Mouse (Mus musculus) MEL (cell line): ENCODE results near the gene Gcm2. TPM values are rescaled to one million over a fixed set of nuclear protein-coding genes. Genes with fewer than 3 reads are reported as not detected.

Experiments
- DNase-seq: peaks from one replicate; pipeline ENCODE4 v3.0.0; 2011; ENCODE audit warnings: low read depth, low spot score
- H3K27ac ChIP-seq: 2 replicates; pipeline ENCODE4 v1.5.1; 2012; ENCODE audit warnings: low read depth, mild to moderate bottlenecking, control low read depth, low read length, moderate library complexity; ENCODE audit not compliant: control insufficient read depth
- H3K27me3 ChIP-seq, 2 experiments: fragments of 150-350 bp in 1 of 2; sonication (generic) in 1 of 2; 2 replicates each; pipeline ENCODE4 v1.6.1; 2012; ENCODE audit warnings: low read length in 2 of 2, mild to moderate bottlenecking in 2 of 2, improper control_type of control experiment in 1 of 2, moderate library complexity in 1 of 2; ENCODE audit not compliant: insufficient read depth in 2 of 2, control insufficient read depth in 1 of 2
- H3K36me3 ChIP-seq, 2 experiments: 2 replicates each; pipeline ENCODE4 v1.6.1; 2012 to 2014; ENCODE audit warnings: low read length in 2 of 2, improper control_type of control experiment in 1 of 2, inconsistent platforms in 1 of 2, mild to moderate bottlenecking in 1 of 2; ENCODE audit not compliant: insufficient read depth in 2 of 2, control insufficient read depth in 1 of 2
- H3K4me1 ChIP-seq, 2 experiments: fragments of 150-350 bp in 1 of 2; sonication (generic) in 1 of 2; 2 replicates each; pipeline ENCODE4 v1.6.1; 2012; ENCODE audit warnings: low read length in 2 of 2, improper control_type of control experiment in 1 of 2, mild to moderate bottlenecking in 1 of 2; ENCODE audit not compliant: insufficient read depth in 2 of 2, control insufficient read depth in 1 of 2
- H3K4me3 ChIP-seq, 2 experiments: fragments of 150-350 bp in 1 of 2; sonication (generic) in 1 of 2; 2 replicates each; pipeline ENCODE4 v1.5.1; 2012; ENCODE audit warnings: low read depth in 2 of 2, low read length in 2 of 2, mild to moderate bottlenecking in 2 of 2, moderate library complexity in 2 of 2, control low read depth in 1 of 2, improper control_type of control experiment in 1 of 2; ENCODE audit not compliant: control insufficient read depth in 1 of 2, insufficient read depth in 1 of 2
- H3K79me2 ChIP-seq: 2 replicates; pipeline ENCODE4 v1.6.1; 2012; ENCODE audit warnings: mild to moderate bottlenecking, low read length, moderate library complexity; ENCODE audit not compliant: control insufficient read depth, poor library complexity, insufficient read depth
- H3K9ac ChIP-seq: 2 replicates; pipeline ENCODE4 v1.6.1; 2012; ENCODE audit warnings: low read depth, mild to moderate bottlenecking, control low read depth, low read length, moderate library complexity; ENCODE audit not compliant: control insufficient read depth, poor library complexity, severe bottlenecking
- H3K9me3 ChIP-seq: fragments of 150-350 bp; sonication (generic); replicated peaks from 2 replicates; pipeline ENCODE4 v1.6.1; 2012; ENCODE audit warnings: mild to moderate bottlenecking, low read length, improper control_type of control experiment, moderate library complexity; ENCODE audit not compliant: insufficient read depth
- BHLHE40 ChIP-seq: IDR thresholded peaks from 2 replicates; pipeline ENCODE4 v1.6.1; 2012; ENCODE audit warnings: low read depth, mild to moderate bottlenecking, inconsistent platforms, low read length, improper control_type of control experiment, borderline replicate concordance
- CHD1 ChIP-seq: IDR thresholded peaks from 2 replicates; pipeline ENCODE4 v1.6.1; 2012; ENCODE audit warnings: low read depth, mild to moderate bottlenecking, inconsistent platforms, low read length, improper control_type of control experiment
- CHD2 ChIP-seq: IDR thresholded peaks from 2 replicates; pipeline ENCODE4 v1.6.1; 2011; ENCODE audit warnings: low read length, improper control_type of control experiment
- CTCF ChIP-seq, 3 experiments: IDR thresholded peaks in 2 of 3; conservative IDR thresholded peaks in 1 of 3; 2 replicates each; pipeline ENCODE4 v1.5.1; 2011 to 2012; ENCODE audit warnings: low read length in 3 of 3, low read depth in 2 of 3, mild to moderate bottlenecking in 2 of 3, improper control_type of control experiment in 1 of 3, inconsistent platforms in 1 of 3, mixed read lengths in 1 of 3, moderate library complexity in 1 of 3; ENCODE audit not compliant: control insufficient read depth in 1 of 3, insufficient read depth in 1 of 3, poor library complexity in 1 of 3, severe bottlenecking in 1 of 3
- E2F4 ChIP-seq: IDR thresholded peaks from 2 replicates; pipeline ENCODE4 v1.6.1; 2011; ENCODE audit warnings: low read depth, low read length, improper control_type of control experiment, borderline replicate concordance
- ELF1 ChIP-seq: IDR thresholded peaks from 2 replicates; pipeline ENCODE4 v1.6.1; 2014; ENCODE audit warnings: low read depth, mild to moderate bottlenecking, inconsistent platforms, low read length, improper control_type of control experiment, moderate library complexity
- ETS1 ChIP-seq: IDR thresholded peaks from 2 replicates; pipeline ENCODE4 v1.6.1; 2012; ENCODE audit warnings: low read depth, mild to moderate bottlenecking, inconsistent platforms, low read length, improper control_type of control experiment, moderate library complexity
- GABPA ChIP-seq: IDR thresholded peaks from 2 replicates; pipeline ENCODE4 v1.6.1; 2012; ENCODE audit warnings: low read depth, mild to moderate bottlenecking, inconsistent platforms, low read length, improper control_type of control experiment, moderate library complexity
- HCFC1 ChIP-seq: IDR thresholded peaks from 2 replicates; pipeline ENCODE4 v1.6.1; 2012; ENCODE audit warnings: low read depth, mild to moderate bottlenecking, inconsistent platforms, low read length, improper control_type of control experiment, moderate library complexity
- KAT2A ChIP-seq: conservative IDR thresholded peaks from 2 replicates; pipeline ENCODE4 v1.6.1; 2012; ENCODE audit warnings: low read depth, low read length, improper control_type of control experiment, inconsistent platforms
- MAFK ChIP-seq: IDR thresholded peaks from 2 replicates; pipeline ENCODE4 v1.6.1; 2011; ENCODE audit warnings: low read depth, mild to moderate bottlenecking, low read length, improper control_type of control experiment, borderline replicate concordance
- MAX ChIP-seq: IDR thresholded peaks from 2 replicates; pipeline ENCODE4 v1.6.1; 2011; ENCODE audit warnings: low read length, improper control_type of control experiment
- MAZ ChIP-seq: IDR thresholded peaks from 2 replicates; pipeline ENCODE4 v1.6.1; 2012; ENCODE audit warnings: low read depth, mild to moderate bottlenecking, inconsistent platforms, low read length, improper control_type of control experiment
- MEF2A ChIP-seq: IDR thresholded peaks from 2 replicates; pipeline ENCODE4 v1.6.1; 2014; ENCODE audit warnings: low read depth, mild to moderate bottlenecking, inconsistent platforms, low read length, improper control_type of control experiment; ENCODE audit not compliant: poor library complexity, insufficient replicate concordance, severe bottlenecking; ENCODE audit errors: extremely low read depth
- POLR2A ChIP-seq, 2 experiments: IDR thresholded peaks; 2 replicates each; pipeline ENCODE4 v1.6.1; 2011 to 2012; ENCODE audit warnings: low read length in 2 of 2, mild to moderate bottlenecking in 2 of 2, control low read depth in 1 of 2, improper control_type of control experiment in 1 of 2, low read depth in 1 of 2, moderate library complexity in 1 of 2; ENCODE audit not compliant: control insufficient read depth in 1 of 2, insufficient read depth in 1 of 2, poor library complexity in 1 of 2
- POLR2AphosphoS2 ChIP-seq: IDR thresholded peaks from 2 replicates; pipeline ENCODE4 v1.6.1; 2011; ENCODE audit warnings: low read length, improper control_type of control experiment
- POLR2AphosphoS5 ChIP-seq: IDR thresholded peaks from 2 replicates; pipeline ENCODE4 v1.6.1; 2012; ENCODE audit warnings: low read depth, borderline replicate concordance, mild to moderate bottlenecking, inconsistent platforms, low read length, moderate library complexity, mixed read lengths
- RAD21 ChIP-seq: IDR thresholded peaks from 2 replicates; pipeline ENCODE4 v1.6.1; 2011; ENCODE audit warnings: mild to moderate bottlenecking, low read depth, low read length, improper control_type of control experiment
- SMC3 ChIP-seq: IDR thresholded peaks from 2 replicates; pipeline ENCODE4 v1.6.1; 2011; ENCODE audit warnings: low read depth, low read length, improper control_type of control experiment
- TAL1 ChIP-seq: IDR thresholded peaks from 2 replicates; pipeline ENCODE4 v1.6.1; 2012; ENCODE audit warnings: mild to moderate bottlenecking, inconsistent platforms, low read length, moderate library complexity, mixed read lengths
- TBP ChIP-seq: IDR thresholded peaks from 2 replicates; pipeline ENCODE4 v1.8.0; 2011; ENCODE audit warnings: low read depth, low read length, improper control_type of control experiment
- UBTF ChIP-seq: IDR thresholded peaks from 2 replicates; pipeline ENCODE4 v1.6.1; 2012; ENCODE audit warnings: low read depth, mild to moderate bottlenecking, inconsistent platforms, low read length, improper control_type of control experiment, moderate library complexity, borderline replicate concordance; ENCODE audit not compliant: insufficient read depth
- USF1 ChIP-seq: IDR thresholded peaks from 2 replicates; pipeline ENCODE4 v1.6.1; 2014; ENCODE audit warnings: low read depth, mild to moderate bottlenecking, inconsistent platforms, low read length, improper control_type of control experiment, moderate library complexity
- ZC3H11A ChIP-seq: IDR thresholded peaks from 2 replicates; pipeline ENCODE4 v1.6.1; 2012; ENCODE audit warnings: low read depth, mild to moderate bottlenecking, inconsistent platforms, low read length, improper control_type of control experiment
- ZKSCAN1 ChIP-seq: IDR thresholded peaks from 2 replicates; pipeline ENCODE4 v1.6.1; 2012; ENCODE audit warnings: low read depth, mild to moderate bottlenecking, inconsistent platforms, low read length, improper control_type of control experiment, moderate library complexity
- ZMIZ1 ChIP-seq: IDR thresholded peaks from 2 replicates; pipeline ENCODE4 v1.6.1; 2012; ENCODE audit warnings: low read depth, mild to moderate bottlenecking, inconsistent platforms, low read length, improper control_type of control experiment, moderate library complexity
- ZNF384 ChIP-seq: IDR thresholded peaks from 2 replicates; pipeline ENCODE4 v1.6.1; 2012; ENCODE audit warnings: low read depth, mild to moderate bottlenecking, inconsistent platforms, low read length, improper control_type of control experiment
- polyA plus RNA-seq, 2 experiments: library from polyadenylated mRNA; stranded (reverse) in 1 of 2; unstranded in 1 of 2; fragments of >175 nt in 1 of 2; fragments of >200 nt in 1 of 2; gene quantifications; 2 replicates each; pipeline versions ENCODE4 v1.2.1 to v1.2.4; 2012; ENCODE audit warnings: low replicate concordance in 2 of 2, low read depth in 1 of 2; ENCODE audit not compliant: insufficient read length in 2 of 2, insufficient read depth in 1 of 2, missing spikeins in 1 of 2
- total RNA-seq: library from RNA; depleted of rRNA; stranded (reverse); fragments of 300-350 nt; gene quantifications from 2 replicates; pipeline ENCODE4 v1.2.3, GENCODE M21; 2012; rRNA removed

The Gcm2 gene
- total RNA-seq, result not detected in 2 replicates
- not detected for polyA plus RNA-seq

GRCm38 (mm10) chr13:41110935-41111334 is at the start of gene Gcm2:
Gcm2 (minus strand) TSS chr13:41111035.
- DNase-seq, result no peak
- Histone ChIP-seq H3K9me3 (no peaks in the 10 kb centered on the region), H3K79me2 (no peaks in the 10 kb centered on the region), H3K36me3 (no peaks in the 10 kb centered on the region), H3K9ac (no peak within 1 kb of the TSS), H3K27ac (no peak within 1 kb of the TSS)
- TF ChIP-seq USF1 (no peak), ZMIZ1 (no peak), HCFC1 (no peak), KAT2A (no peak), ZNF384 (no peak), TBP (no peak), POLR2A (IDR thresholded peaks at IDR 0.05; ENCODE audit: control insufficient read depth in 1 of 2, insufficient read depth in 1 of 2, low read depth in 1 of 2, low read length in 2 of 2, poor library complexity in 1 of 2) (no peak), UBTF (no peak), GABPA (no peak), ZKSCAN1 (no peak), CHD2 (no peak), E2F4 (no peak), TAL1 (no peak), MEF2A (no peak), CTCF (IDR thresholded peaks at IDR 0.05 in 2 of 3, conservative IDR thresholded peaks at IDR 0.05 in 1 of 3; ENCODE audit: control insufficient read depth in 1 of 3, insufficient read depth in 1 of 3, low read depth in 2 of 3, low read length in 3 of 3, poor library complexity in 1 of 3, severe bottlenecking in 1 of 3) (no peak), POLR2AphosphoS2 (no peak), CHD1 (no peak), MAFK (no peak), ZC3H11A (no peak), ELF1 (no peak)
- TF ChIP-seq, all 39 proteins: peak for 0
- Histone ChIP-seq H3K4me1 (no peaks in the 10 kb centered on the region), H3K27me3 (peaks cover 4 to 6% of the 10 kb centered on the region in 2 experiments; a peak in 2 of 4 replicates), H3K4me3 (no peak within 1 kb of the TSS)

- H3K27ac ChIP-seq, result no peak overlapping the region
- H3K79me2 ChIP-seq, result no peaks in the 10 kb centered on the region
- H3K9ac ChIP-seq, result no peak overlapping the region
- H3K4me3 ChIP-seq, result no peak overlapping the region
- H3K9me3 ChIP-seq, result no peaks in the 10 kb centered on the region
- peaks cover 0 to 4% of the 10 kb centered on the region in 2 experiments; a peak in 1 of 4 replicates for H3K27me3 ChIP-seq
- no peak for DNase-seq
- H3K36me3 ChIP-seq, result no peaks in the 10 kb centered on the region
- TF ChIP-seq RAD21 (no peak), ETS1 (no peak), SMC3 (no peak), CHD2 (no peak), GABPA (no peak), MEF2A (no peak), MAX (no peak), E2F4 (no peak), POLR2AphosphoS5 (no peak), POLR2AphosphoS2 (no peak), BHLHE40 (no peak), MAZ (no peak)
- H3K4me1 ChIP-seq, result no peaks in the 10 kb centered on the region
Measured at GRCm38 (mm10) chr13:41158426-41158825, 47.6 kb upstream of the Gcm2 start.
